Mouse (Mus musculus) adrenal gland, adult 8-10 months (tissue): Measurements from ENCODE around the gene Mta1. TPM values are rescaled to one million over a fixed set of nuclear protein-coding genes. Genes with fewer than 3 reads are reported as not detected.

Experiments
- DNase-seq: peaks from one replicate; pipeline ENCODE4 v3.0.0; 2022
- total RNA-seq, 4 experiments: library from RNA; stranded (reverse); gene quantifications; 2 replicates each; pipeline ENCODE4 v1.2.4; 2022

The Mta1 gene
- total RNA-seq, 4 experiments from 2014 or later: 81.8 to 92.8 (median 86.8) TPM

DNA sequence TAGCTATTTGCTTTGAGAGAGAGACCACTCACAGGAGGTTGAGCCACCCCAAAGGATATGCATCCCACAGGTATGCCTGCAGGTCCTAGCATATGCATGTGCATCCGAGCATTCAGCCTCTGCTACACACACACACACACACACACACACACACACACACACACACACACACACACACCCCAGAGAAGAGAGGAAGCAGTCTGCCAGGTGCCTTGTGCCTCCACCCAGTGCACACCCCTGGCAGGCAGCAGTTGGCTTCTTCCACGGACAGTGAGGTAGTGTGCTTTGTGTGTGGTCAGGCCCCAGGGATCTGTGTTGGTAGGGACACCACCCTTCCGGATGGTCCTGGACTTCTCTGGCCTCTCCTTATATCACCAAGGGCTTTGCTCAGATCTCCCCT is 51.8 kb downstream of the Mta1 start:
- DNase-seq: no peak

GRCm38 (mm10) chr12:113150591-113150990 is 52.5 kb downstream of the Mta1 start:
- DNase-seq: no peak

GRCm38 (mm10) chr12:113151046-113151445 is 53.0 kb downstream of the Mta1 start:
- no peak for DNase-seq

- DNase-seq: no peak
Observed at GRCm38 (mm10) chr12:113151661-113152271, 53.7 kb downstream of the Mta1 start.

DNA sequence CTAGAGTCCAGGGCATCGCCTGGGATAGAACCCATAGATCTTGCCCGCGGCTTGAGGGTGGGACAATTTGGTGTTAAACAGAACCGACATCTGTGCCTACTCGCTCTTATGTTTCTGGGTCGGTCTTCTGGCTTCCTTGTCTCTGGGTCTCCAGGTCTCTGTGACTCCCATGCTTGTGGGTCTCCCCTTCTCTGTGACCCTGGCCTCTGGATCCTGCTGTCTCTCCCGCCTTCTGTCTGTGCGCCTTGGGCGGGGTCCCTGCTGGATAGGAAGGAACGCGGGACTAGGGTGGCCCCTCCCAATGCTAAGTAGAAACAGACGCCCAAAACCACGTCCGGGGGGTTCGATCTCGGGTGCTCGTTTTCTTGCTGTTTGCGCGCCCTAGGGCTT is 54.2 kb downstream of the Mta1 start:
- DNase-seq: no peak

DNA sequence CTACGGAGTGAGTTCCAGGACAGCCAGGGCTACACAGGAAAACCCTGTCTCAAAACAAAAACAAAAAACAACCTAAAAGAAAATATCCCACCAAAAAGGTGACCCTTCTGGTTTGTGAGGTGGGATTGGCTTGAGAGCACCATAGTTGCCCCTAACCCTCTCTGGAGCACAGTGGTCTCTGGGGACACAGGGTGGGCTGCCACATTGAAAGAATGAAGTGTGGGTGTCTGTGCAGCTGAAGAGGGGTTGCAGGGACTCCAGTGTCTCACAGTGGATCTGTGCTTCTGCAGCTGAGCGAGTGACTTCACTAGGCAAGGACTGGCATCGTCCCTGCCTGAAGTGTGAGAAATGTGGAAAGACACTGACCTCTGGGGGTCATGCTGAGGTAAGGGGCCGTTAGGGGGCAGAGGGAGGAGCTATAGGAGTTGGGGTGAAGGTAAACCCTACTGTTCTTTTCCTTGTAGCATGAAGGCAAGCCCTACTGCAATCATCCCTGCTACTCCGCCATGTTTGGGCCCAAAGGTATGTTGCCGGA is 55.0 kb downstream of the Mta1 start:
- no peak for DNase-seq

DNA sequence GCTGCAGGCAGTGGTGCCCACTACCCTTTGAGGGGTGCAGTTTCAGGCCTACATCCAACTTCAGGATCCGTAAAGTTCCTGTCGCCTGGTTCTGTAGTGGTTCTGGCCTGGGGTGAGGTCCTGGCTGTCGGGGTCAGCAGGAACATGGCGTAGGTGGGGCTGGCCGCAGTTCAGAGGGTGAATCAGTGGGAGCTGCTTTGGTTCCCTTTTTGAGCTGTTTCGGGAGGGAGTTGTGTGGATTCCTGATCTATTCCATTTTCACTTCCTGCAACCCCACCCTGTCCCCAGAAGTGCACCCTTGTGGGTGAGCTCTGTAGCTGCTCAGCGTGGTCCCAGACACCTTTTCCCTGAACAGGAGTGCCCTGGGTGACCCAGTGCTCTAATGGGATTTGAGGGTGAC is 55.9 kb downstream of the Mta1 start:
- no peak for DNase-seq

- DNase-seq: no peak
Observed at GRCm38 (mm10) chr12:113154747-113155075, 56.6 kb downstream of the Mta1 start.

DNA sequence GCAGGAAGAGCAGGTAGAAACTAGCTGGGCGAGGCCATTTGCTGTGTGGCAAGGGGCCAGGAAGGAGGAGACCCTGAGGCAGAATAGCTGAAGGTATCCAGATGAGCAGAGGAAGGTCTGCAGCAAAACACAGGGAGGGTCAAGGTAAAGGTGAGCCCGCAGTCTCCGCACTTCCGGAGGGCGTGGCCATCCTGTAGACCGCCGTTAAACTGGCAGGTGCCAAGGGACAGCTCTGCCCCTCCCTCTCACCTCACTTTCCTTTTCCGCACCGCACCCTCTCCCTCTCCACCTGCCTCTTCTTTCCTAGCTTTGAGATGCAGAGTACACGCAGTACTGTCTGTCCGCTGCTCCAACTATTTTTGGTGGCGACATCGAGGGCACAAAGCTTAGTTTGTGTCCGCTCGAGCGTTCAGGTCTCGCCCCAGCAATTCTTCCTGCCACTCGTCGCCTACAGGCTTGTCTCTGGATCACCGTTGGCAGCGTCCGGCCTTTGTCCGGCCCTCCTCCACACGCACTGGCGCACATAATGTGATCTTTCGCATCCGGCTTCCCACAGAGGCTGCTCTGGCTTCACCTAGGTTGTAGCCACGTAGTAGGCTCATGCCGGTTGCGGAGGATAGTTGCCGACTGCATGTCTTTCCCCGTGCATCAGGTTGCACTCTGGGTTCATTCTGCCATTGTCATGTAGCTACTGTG is 57.1 kb downstream of the Mta1 start:
- peak; percentile 52 for DNase-seq

GRCm38 (mm10) chr12:113155887-113156539 is 57.9 kb downstream of the Mta1 start, which contains the start of gene Tedc1:
Gene Tedc1, plus strand, starts transcription at chr12:113156421.
- DNase-seq: peak; percentile 99

- no peak for DNase-seq
Observed at GRCm38 (mm10) chr12:113156540-113156929, 58.5 kb downstream of the Mta1 start.

- DNase-seq: no peak
Observed at GRCm38 (mm10) chr12:113157002-113157401, 58.9 kb downstream of the Mta1 start.

- DNase-seq: no peak
Observed at GRCm38 (mm10) chr12:113157521-113157920, 59.4 kb downstream of the Mta1 start.

GRCm38 (mm10) chr12:113157971-113158370 is 59.9 kb downstream of the Mta1 start:
- no peak for DNase-seq

DNA sequence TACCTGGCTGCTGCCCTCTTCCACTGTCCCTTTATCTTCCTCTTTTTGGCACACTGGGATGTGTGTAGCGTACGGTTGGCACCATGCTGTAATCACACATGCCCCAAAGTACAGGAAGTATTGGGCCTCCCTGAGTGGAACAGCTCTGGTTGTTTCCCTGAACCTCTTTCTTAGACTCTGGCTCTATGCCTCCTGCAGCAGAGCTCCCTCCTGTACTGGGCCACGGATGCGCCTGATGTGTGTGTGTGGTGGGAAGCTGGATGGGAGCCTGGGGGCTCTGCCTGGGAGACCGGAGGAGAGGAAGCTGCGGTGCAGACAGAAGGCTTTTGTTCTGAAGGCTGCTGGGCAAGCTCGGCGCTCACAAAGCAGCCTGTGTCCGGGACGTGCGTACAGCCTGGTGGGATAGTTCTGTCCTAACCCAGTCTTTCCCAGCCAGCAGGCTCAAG is 65.5 kb downstream of the Mta1 start:
- DNase-seq: no peak

DNA sequence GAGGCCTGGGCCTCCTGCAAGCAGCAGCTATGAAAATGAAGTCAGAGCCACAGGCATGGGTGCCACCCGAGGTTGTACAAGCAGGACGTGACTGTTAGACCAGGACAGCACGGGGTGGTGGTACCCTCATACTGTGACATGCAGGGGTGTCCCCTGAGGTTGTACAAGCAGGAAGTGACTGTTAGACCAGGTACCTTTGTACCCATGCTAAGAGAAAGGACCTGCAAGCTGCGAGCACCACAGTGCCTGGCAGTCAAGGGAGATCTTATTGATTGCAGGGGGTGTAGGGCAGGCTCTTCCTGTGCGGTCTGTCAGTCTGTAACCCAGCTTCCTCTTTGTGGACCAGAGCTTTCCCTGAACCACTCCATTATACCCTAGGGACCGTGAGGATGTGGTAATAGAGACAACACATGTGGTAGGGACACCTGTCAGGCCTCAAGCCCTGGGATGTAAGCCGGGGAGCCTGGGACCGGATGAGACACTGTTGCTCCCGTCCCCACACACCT is 70.0 kb downstream of the Mta1 start:
- DNase-seq: no peak

- no peak for DNase-seq
Observed at GRCm38 (mm10) chr12:113176960-113177725, 79.1 kb downstream of the Mta1 start.

DNA sequence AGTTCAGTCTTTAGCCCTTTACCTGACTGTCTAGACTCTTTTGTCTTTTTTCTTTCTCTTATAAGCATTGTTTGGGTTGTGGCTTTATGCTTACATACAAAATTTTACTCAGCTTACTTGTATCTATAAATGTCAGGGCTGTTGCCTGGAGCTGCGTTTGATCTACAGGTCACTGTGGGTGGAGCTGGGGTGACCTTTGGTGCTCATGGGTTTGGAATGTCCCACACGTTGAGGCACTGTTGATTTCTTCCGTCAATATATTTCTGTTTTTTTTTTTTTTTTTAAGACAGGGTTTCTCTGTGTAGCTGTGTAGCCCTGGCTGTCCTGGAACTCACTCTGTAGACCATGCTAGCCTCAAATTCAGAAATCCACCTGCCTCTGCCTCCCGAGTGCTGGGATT is 82.9 kb downstream of the Mta1 start:
- DNase-seq: no peak

- DNase-seq: no peak
Observed at GRCm38 (mm10) chr12:113184945-113185344, 86.9 kb downstream of the Mta1 start.

DNA sequence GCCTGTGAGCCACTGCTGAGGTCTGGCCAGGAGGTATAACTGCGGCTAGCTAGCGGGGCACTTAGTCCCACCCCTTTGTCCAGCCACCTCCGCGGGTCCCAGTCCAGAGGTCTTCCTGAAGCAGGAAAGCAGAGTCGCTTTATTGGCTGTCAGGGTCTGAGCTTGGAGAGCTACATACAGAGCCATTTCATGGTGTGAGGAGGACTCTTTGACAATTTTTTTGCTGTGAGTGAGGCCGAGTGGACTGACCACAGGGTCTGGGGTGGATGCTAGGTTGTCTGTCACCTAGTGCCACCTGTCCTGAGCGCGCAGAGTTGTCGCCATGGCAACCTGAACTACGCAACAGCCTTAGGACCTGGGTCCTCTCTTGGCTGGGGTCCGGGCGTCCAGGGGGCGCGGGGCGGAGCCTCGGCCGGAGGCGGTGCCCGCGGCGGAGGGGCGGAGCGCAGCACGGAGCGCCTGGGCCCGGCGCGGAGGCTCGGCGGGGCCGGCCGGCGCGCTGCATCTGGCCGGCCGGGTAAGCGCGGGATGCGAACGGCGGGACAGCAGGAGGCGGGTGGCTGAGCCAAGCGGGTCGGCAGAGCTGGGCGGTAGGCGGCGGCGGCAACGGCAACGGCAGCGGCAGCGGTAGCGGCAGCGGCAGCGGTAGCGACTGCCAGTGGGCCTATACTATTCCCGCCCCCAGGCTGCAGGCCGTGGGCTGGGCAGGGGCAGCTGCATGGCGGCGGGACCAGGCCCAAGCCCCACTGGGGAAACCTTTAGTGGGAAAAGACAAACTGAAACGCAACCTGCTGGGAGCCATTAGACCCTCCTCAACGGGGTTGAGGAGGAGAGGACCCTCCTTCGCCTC is 87.6 kb downstream of the Mta1 start, which contains the start of gene Tmem121:
Tmem121 (plus strand) TSS at position 489 of the 850 bp plus-strand sequence.
- DNase-seq: no peak

GRCm38 (mm10) chr12:113186326-113187010 is 88.4 kb downstream of the Mta1 start:
- no peak for DNase-seq
